Mouse (Mus musculus) neural tube, embryonic 12.5 days (tissue): ENCODE results near the gene Bcl2a1b. TPM values are rescaled to one million over a fixed set of nuclear protein-coding genes. Genes with fewer than 3 reads are reported as not detected.
"Not testable (repeated sequence)": the region's sequence is repeated elsewhere in the genome, so short reads cannot be mapped to it uniquely, and the experiment has no call there.

ENCODE experiments used
- ATAC-seq: fragments of 200-750 bp; cut with Nextera tagmentation; 2 replicates; pipeline ENCODE4 v1.8.0; 2017; ENCODE audit warnings: low read depth, mild to moderate bottlenecking, moderate TSS enrichment, moderate library complexity; ENCODE audit not compliant: low FRiP score
- H3K27ac ChIP-seq: fragments of 300-500 bp; sonication (generic); 2 replicates; pipeline ENCODE4 v1.5.1; 2016
- H3K27me3 ChIP-seq: fragments of 300-500 bp; sonication (generic); replicated peaks from 2 replicates; pipeline ENCODE4 v1.6.1; 2016; ENCODE audit warnings: mild to moderate bottlenecking
- H3K36me3 ChIP-seq: fragments of 300-500 bp; sonication (generic); 2 replicates; pipeline ENCODE4 v1.6.1; 2016; ENCODE audit warnings: mild to moderate bottlenecking
- H3K4me1 ChIP-seq: fragments of 300-500 bp; sonication (generic); 2 replicates; pipeline ENCODE4 v1.6.1; 2016
- H3K4me2 ChIP-seq: fragments of 300-500 bp; sonication (generic); replicated peaks from 2 replicates; pipeline ENCODE4 v1.6.1; 2016; ENCODE audit warnings: mild to moderate bottlenecking
- H3K4me3 ChIP-seq: fragments of 300-500 bp; sonication (generic); 2 replicates; pipeline ENCODE4 v1.5.1; 2016
- H3K9ac ChIP-seq: fragments of 300-500 bp; sonication (generic); 2 replicates; pipeline ENCODE4 v1.6.1; 2016; ENCODE audit warnings: mild to moderate bottlenecking
- H3K9me3 ChIP-seq: fragments of 300-500 bp; sonication (generic); 2 replicates; pipeline ENCODE4 v1.6.1; 2016; ENCODE audit warnings: mild to moderate bottlenecking
- WGBS: fragments of 180-500 bp; shearing (Covaris S2); methylation state at CpG from one replicate; pipeline ENCODE4 v1.1.7; 2016; 5-methylcytosine and 5-hydroxymethylcytosine counted together
- polyA plus RNA-seq: library from polyadenylated mRNA; unstranded; fragments of >200 nt; fragmentation: Nextera tagmentation; extraction: Ambion mirVana; gene quantifications from 2 replicates; pipeline ENCODE4 v1.2.1, GENCODE M21; 2016

Bcl2a1b gene
- polyA plus RNA-seq, 1 experiment from 2014 or later: 1.0 TPM

- ATAC-seq, H3K27ac ChIP-seq, H3K27me3 ChIP-seq, H3K9me3 ChIP-seq, H3K4me1 ChIP-seq, H3K9ac ChIP-seq, H3K4me2 ChIP-seq, H3K4me3 ChIP-seq, H3K36me3 ChIP-seq: not testable (repeated sequence)
- 86% methylated on average over 4 of the region's 4 CpGs for WGBS
These were observed 19.2 kb downstream of the Bcl2a1b start for GRCm38 (mm10) chr9:89218174-89218573.

DNA sequence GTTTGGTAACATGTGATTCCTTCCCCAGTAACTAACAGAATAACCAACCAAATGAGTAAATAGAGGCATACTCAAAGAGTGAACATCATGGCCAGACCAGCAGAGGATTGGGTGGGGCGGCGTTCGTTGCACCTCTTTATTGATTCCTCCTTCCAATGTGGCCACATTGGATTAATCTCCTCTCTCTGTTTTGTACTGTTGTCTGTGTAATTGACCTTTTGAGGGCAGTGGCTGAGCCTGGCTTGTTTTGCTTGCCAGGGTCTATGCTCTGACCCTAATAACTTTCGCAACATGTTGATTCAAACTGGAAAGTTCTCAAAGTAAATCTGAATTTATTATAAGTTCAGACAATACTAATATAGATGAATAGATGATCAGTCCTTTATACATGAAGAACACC lies 20.7 kb downstream of the Bcl2a1b start:
- H3K27me3 ChIP-seq, H3K4me3 ChIP-seq, H3K9me3 ChIP-seq, H3K27ac ChIP-seq, H3K4me2 ChIP-seq, H3K9ac ChIP-seq, H3K36me3 ChIP-seq, ATAC-seq, H3K4me1 ChIP-seq: not testable (repeated sequence)
- 95% methylated on average over 3 of the region's 4 CpGs for WGBS

GRCm38 (mm10) chr9:89220704-89221287 lies 21.8 kb downstream of the Bcl2a1b start:
- ATAC-seq, H3K36me3 ChIP-seq, H3K4me3 ChIP-seq, H3K27ac ChIP-seq, H3K9ac ChIP-seq, H3K4me2 ChIP-seq, H3K9me3 ChIP-seq, H3K27me3 ChIP-seq, H3K4me1 ChIP-seq: not testable (repeated sequence)
- 94% methylated on average over 6 of the region's 6 CpGs for WGBS

DNA sequence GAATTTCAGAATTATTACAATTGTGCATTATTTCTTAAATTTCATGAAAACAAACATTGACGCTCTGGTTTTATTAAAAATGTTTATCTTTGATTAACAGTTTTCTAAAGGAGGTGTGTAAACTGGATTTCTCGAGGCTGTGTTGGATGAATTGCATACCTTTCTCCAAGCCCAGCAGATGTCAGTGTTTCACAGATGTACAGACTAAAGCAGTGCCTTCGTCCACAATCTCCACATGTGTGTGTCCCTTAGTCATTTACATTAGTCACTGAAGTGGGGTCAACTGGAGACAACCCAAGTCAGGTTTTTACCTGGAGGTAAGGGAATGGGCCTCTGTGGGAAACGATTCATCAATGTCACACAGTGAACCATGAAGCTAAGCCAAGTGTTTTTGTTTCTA lies 27.1 kb downstream of the Bcl2a1b start:
- H3K27ac ChIP-seq: no peak overlapping the region
- WGBS: 63% methylated on average over 4 of the region's 4 CpGs
- no peak overlapping the region for H3K4me3 ChIP-seq
- no peak overlapping the region for H3K4me2 ChIP-seq
- no peaks in the 10 kb centered on the region for H3K4me1 ChIP-seq
- H3K36me3 ChIP-seq: no peaks in the 10 kb centered on the region
- H3K9me3 ChIP-seq: no peaks in the 10 kb centered on the region
- no peak for ATAC-seq
- H3K27me3 ChIP-seq: no peaks in the 10 kb centered on the region
- H3K9ac ChIP-seq: no peak overlapping the region

- Histone ChIP-seq H3K27me3 (no peaks in the 10 kb centered on the region), H3K4me1 (no peaks in the 10 kb centered on the region), H3K36me3 (no peaks in the 10 kb centered on the region), H3K27ac (no peak overlapping the region), H3K4me2 (no peak overlapping the region), H3K9ac (no peak overlapping the region), H3K9me3 (no peaks in the 10 kb centered on the region), H3K4me3 (no peak overlapping the region)
- WGBS: 94% methylated on average over 7 of the region's 7 CpGs
- ATAC-seq: no peak
These were observed 29.1 kb downstream of the Bcl2a1b start for GRCm38 (mm10) chr9:89228122-89228521.

DNA sequence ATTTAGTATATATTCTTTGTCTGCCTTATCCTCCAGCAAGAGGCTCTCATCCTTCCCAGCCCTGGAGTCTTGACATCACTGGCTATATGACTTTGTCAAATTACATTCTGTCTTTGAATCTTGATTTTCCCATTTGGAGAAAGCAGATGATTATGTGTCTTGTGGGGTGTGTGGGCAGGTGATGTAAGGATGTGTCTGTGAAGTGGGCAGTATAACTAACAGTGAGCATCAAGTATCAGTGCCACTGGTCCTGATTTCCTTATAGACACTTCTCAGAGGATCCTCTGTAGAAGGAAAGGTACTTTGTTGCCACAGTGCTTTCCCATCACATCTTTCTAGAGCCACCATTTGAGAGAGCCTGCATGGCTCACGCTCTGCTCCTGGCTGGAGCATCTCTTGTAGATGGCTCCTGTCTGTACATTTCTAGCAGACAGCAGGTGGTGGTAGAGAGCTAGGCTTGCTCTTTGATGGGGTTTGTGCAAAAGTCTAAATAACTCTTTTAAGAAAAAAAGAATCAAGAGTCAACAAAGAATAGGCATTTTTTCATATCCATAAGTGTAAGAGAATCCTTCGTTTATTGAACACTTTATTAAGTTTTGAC lies 32.0 kb downstream of the Bcl2a1b start:
- 78% methylated on average over 1 of the region's 2 CpGs for WGBS
- H3K27ac ChIP-seq, H3K36me3 ChIP-seq, H3K9ac ChIP-seq, H3K4me3 ChIP-seq, H3K9me3 ChIP-seq, H3K27me3 ChIP-seq, H3K4me2 ChIP-seq, H3K4me1 ChIP-seq: not testable (repeated sequence)
- ATAC-seq: 0 out of 2 replicates have a peak, but pooled peaks have one; percentile 46

- H3K9ac ChIP-seq, H3K27me3 ChIP-seq, H3K27ac ChIP-seq, H3K36me3 ChIP-seq, H3K9me3 ChIP-seq, H3K4me2 ChIP-seq, H3K4me1 ChIP-seq, H3K4me3 ChIP-seq, ATAC-seq: not testable (repeated sequence)
- WGBS: 85% methylated on average over 4 of the region's 4 CpGs
These were observed 38.1 kb downstream of the Bcl2a1b start for GRCm38 (mm10) chr9:89237131-89237530.

DNA sequence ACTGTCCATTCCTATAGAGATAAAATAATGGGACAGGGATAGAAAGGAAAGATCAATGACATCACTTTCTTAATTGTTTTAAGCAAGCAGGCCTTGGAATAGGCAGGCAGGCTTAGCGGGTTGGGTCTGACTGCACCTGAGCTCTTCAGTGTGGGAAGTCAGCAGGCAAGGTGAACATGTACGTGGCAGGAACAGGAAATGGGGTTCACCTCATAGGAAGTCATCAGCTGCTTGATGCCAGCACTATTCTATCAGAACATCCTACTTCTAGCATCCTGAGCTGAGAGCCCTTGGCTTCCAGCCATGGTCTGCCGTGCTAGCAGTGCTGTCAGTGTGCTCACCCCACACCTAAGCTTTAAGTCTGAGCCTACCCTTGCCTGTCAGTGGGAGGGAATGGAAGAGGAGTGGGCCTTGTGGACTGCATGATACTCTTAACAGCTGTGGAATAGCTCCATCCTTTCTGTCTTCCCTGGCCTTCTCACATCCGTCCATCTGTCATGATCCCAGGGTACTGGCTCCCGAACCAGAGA lies 40.0 kb downstream of the Bcl2a1b start:
- not testable (repeated sequence) for H3K4me2 ChIP-seq, H3K9me3 ChIP-seq, ATAC-seq, H3K4me3 ChIP-seq, H3K27me3 ChIP-seq, H3K27ac ChIP-seq, H3K36me3 ChIP-seq, H3K9ac ChIP-seq, H3K4me1 ChIP-seq
- 77% methylated on average over 5 of the region's 5 CpGs for WGBS

DNA sequence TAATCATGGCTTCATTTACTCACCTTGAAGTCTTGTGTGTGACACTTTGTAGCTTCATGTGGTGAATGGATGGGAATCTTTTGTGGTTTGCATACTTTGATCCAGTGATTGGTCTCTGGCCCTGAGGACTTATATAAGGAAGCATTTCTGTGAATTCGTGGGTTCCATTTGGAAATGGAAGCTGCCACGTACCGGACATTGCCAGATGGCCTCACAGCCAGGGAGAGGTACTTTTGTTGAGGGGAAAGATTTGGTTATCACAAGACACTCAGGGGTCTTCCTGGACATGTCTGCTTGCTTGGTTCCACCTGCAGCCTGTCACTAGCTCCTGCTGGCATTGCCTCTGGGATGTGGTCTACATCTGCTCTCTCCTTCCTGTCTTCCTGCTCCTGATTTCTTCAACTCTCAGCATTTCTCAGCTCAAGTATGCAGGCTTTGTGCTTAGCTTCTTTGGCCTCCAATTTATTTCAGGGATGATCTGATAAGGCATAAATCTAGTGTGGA lies 41.6 kb downstream of the Bcl2a1b start:
- H3K4me2 ChIP-seq, H3K27ac ChIP-seq, H3K36me3 ChIP-seq, H3K4me1 ChIP-seq, H3K9me3 ChIP-seq, H3K27me3 ChIP-seq, H3K9ac ChIP-seq, ATAC-seq, H3K4me3 ChIP-seq: not testable (repeated sequence)
- 87% methylated on average over 3 of the region's 3 CpGs for WGBS

DNA sequence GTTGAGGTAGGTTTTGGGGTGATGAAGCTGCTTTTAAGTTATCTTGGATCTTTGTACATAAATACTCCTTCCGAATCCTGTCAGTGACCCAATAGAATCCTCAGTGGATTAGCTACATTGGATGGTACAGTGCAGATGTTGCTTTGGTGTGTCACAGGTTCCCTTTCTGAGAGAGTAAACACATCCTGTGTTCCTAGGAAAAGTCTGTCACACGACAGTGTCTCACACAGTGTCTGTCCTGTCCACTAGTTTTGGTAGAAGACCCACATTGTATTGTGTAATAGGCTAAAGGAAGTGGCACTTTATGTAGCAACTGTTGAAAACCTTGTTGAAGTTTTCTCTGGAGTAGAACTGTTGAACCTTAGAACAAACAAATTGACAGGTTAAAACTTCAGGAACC lies 54.4 kb downstream of the Bcl2a1b start:
- 87% methylated on average over 2 of the region's 2 CpGs for WGBS

GRCm38 (mm10) chr9:89256556-89257335 lies 57.7 kb downstream of the Bcl2a1b start:
- Histone ChIP-seq H3K4me1 (no peaks in the 10 kb centered on the region), H3K27ac (no peak overlapping the region), H3K36me3 (no peaks in the 10 kb centered on the region), H3K9ac (no peak overlapping the region), H3K9me3 (no peaks in the 10 kb centered on the region), H3K4me2 (no peak overlapping the region), H3K4me3 (no peak overlapping the region), H3K27me3 (no peaks in the 10 kb centered on the region)
- 88% methylated on average over 12 of the region's 12 CpGs for WGBS
- no peak for ATAC-seq

More for the DNA sequence above, 54.4 kb downstream of the Bcl2a1b start:
- Histone ChIP-seq H3K4me1 (no peaks in the 10 kb centered on the region), H3K27ac (no peak overlapping the region), H3K9me3 (no peaks in the 10 kb centered on the region), H3K36me3 (no peaks in the 10 kb centered on the region), H3K9ac (no peak overlapping the region), H3K4me2 (no peak overlapping the region), H3K4me3 (no peak overlapping the region), H3K27me3 (no peaks in the 10 kb centered on the region)
- ATAC-seq: no peak
